Comparison of ENCODE assay signal across 13 mouse cellular contexts in genomic region chr11:88424034-88424767, GRCm38 (mm10).
DNase-seq lines count a peak whose midpoint lies in the region; ATAC-seq and TF ChIP-seq lines count a peak whose summit lies in the region.
"Had no signal": no experiment of that assay in that cellular context is flagged by ENCODE, and none has a peak within 500 bp of the region (broad histone marks: within the 10 kb centered on the region; RNA-seq: fewer than 3 reads in every experiment).

No protein-coding gene starts in this region.

- H3K27ac ChIP-seq in lung, embryonic 15.5 days: peak overlapping the region; percentile 27; the same call in 1 of the 2 replicates
- peak overlapping the region; percentile 74 for H3K27ac ChIP-seq in hindbrain, embryonic 14.5 days
- H3K27ac ChIP-seq in neural tube, embryonic 14.5 days (ENCODE audit: low read depth, low read length): peak overlapping the region; percentile 44; the same call in 1 of the 2 replicates

- H3K4me2 ChIP-seq in lung, embryonic 15.5 days: no peak overlapping the region
- no peak overlapping the region for H3K4me2 ChIP-seq in hindbrain, embryonic 14.5 days (replicated peaks)
- no peak overlapping the region for H3K4me2 ChIP-seq in neural tube, embryonic 14.5 days (ENCODE audit: low read depth, low read length)

- WGBS in lung, embryonic 15.5 days: 56% methylated on average over 20 of the region's 20 CpGs
- 80% methylated on average over 20 of the region's 20 CpGs for WGBS in lung, adult 2 months
- 28% methylated on average over 20 of the region's 20 CpGs for WGBS in hindbrain, embryonic 14.5 days
- 18% methylated on average over 20 of the region's 20 CpGs for WGBS in neural tube, embryonic 14.5 days

- H3K9ac ChIP-seq in lung, embryonic 15.5 days: no peak overlapping the region
- H3K9ac ChIP-seq in hindbrain, embryonic 14.5 days: peak overlapping the region; percentile 29; the same call in 1 of the 2 replicates
- 0 out of 2 replicates have a peak overlapping the region, but pooled peaks have one; percentile 11 for H3K9ac ChIP-seq in neural tube, embryonic 14.5 days (replicated peaks; ENCODE audit: low read depth, low read length)
- H3K9ac ChIP-seq: limb, embryonic 12.5 days had no signal

- H3K27me3 ChIP-seq in lung, embryonic 15.5 days: no peaks in the 10 kb centered on the region
- no peaks in the 10 kb centered on the region for H3K27me3 ChIP-seq in hindbrain, embryonic 14.5 days (ENCODE audit: control insufficient read depth, insufficient read depth, low read length)
- H3K27me3 ChIP-seq in neural tube, embryonic 14.5 days (ENCODE audit: control insufficient read depth, insufficient read depth, low read length): no peaks in the 10 kb centered on the region

- DNase-seq in heart, adult 11 months: peak; percentile 93
- no peak for DNase-seq in heart, adult 9 months (ENCODE audit: low spot score in 2 of 2)
- no peak for DNase-seq in lung, adult 2 months
- DNase-seq in hindbrain, embryonic 14.5 days (ENCODE audit: low spot score): no peak
- DNase-seq in cerebellum, postnatal 36 days: no peak
- DNase-seq in adrenal gland, postnatal 10 days: no peak
- DNase-seq: embryo, embryonic 11 days; lung, postnatal 36 days had no signal

- no peak for TF ChIP-seq CTCF in lung, adult 2 months (IDR thresholded peaks at IDR 0.05; ENCODE audit: insufficient read depth, low read length)

- peaks cover 47% of the 10 kb centered on the region for H3K4me1 ChIP-seq in lung, embryonic 15.5 days
- H3K4me1 ChIP-seq in lung, adult 2 months (ENCODE audit: control insufficient read depth, insufficient read depth, low read length): no peaks in the 10 kb centered on the region; the same call in 1 of the 2 replicates
- peaks cover 74% of the 10 kb centered on the region for H3K4me1 ChIP-seq in hindbrain, embryonic 14.5 days (replicated peaks; ENCODE audit: control insufficient read depth, insufficient read depth, low read length)
- peaks cover 58% of the 10 kb centered on the region for H3K4me1 ChIP-seq in neural tube, embryonic 14.5 days (ENCODE audit: control insufficient read depth, insufficient read depth, low read length)

- no peak for TF ChIP-seq POLR2A in lung, adult 2 months (IDR thresholded peaks at IDR 0.05; ENCODE audit: borderline replicate concordance, extremely low read depth, low read depth, low read length)

- no peaks in the 10 kb centered on the region for H3K36me3 ChIP-seq in lung, embryonic 15.5 days
- H3K36me3 ChIP-seq in hindbrain, embryonic 14.5 days (replicated peaks; ENCODE audit: control insufficient read depth, insufficient read depth): no peaks in the 10 kb centered on the region
- no peaks in the 10 kb centered on the region for H3K36me3 ChIP-seq in neural tube, embryonic 14.5 days (ENCODE audit: control insufficient read depth, insufficient read depth, low read length)
- H3K36me3 ChIP-seq: limb, embryonic 12.5 days had no signal

- H3K9me3 ChIP-seq in lung, embryonic 15.5 days: no peaks in the 10 kb centered on the region
- H3K9me3 ChIP-seq in hindbrain, embryonic 14.5 days (ENCODE audit: control insufficient read depth, low read length): no peaks in the 10 kb centered on the region
- H3K9me3 ChIP-seq in neural tube, embryonic 14.5 days (ENCODE audit: control insufficient read depth, low read length): no peaks in the 10 kb centered on the region
- H3K9me3 ChIP-seq: G1E; limb, embryonic 12.5 days had no signal

- no peak overlapping the region for H3K4me3 ChIP-seq in lung, embryonic 15.5 days
- no peak overlapping the region for H3K4me3 ChIP-seq in lung, adult 2 months (replicated peaks; ENCODE audit: extremely low read depth, low read depth, low read length)
- H3K4me3 ChIP-seq in hindbrain, embryonic 14.5 days (replicated peaks; ENCODE audit: low read length): no peak overlapping the region
- H3K4me3 ChIP-seq in neural tube, embryonic 14.5 days (ENCODE audit: low read depth, low read length): no peak overlapping the region
- H3K4me3 ChIP-seq: limb, embryonic 12.5 days had no signal

- ATAC-seq in lung, embryonic 15.5 days (ENCODE audit: borderline replicate concordance, extremely low read depth, low FRiP score, low TSS enrichment): no peak
- ATAC-seq in hindbrain, embryonic 14.5 days (ENCODE audit: low FRiP score): no peak
- ATAC-seq in neural tube, embryonic 14.5 days (ENCODE audit: low read depth): no peak
- ATAC-seq: intestine, embryonic 16.5 days had no signal
